ENCODE assay signal across 8 mouse cellular contexts in genomic region chr3:158036329-158036988, GRCm38 (mm10). TPM values are rescaled to one million over a fixed set of nuclear protein-coding genes. Genes with fewer than 3 reads are reported as not detected.
DNase-seq lines count a peak whose midpoint lies in the region; ATAC-seq and TF ChIP-seq lines count a peak whose summit lies in the region.

Gene Srsf11 (minus strand): TSS chr3:158036639.
Gene Lrrc40 (plus strand): TSS chr3:158036662.

- H3K4me3 ChIP-seq in MEL (ENCODE audit: control insufficient read depth in 1 of 2, insufficient read depth in 1 of 2, low read depth in 2 of 2, low read length in 2 of 2) = peak within 1 kb of the TSS; percentile 92 to 99
- H3K4me3 ChIP-seq in cerebellum, adult 2 months (replicated peaks; ENCODE audit: insufficient read depth, low read depth, low read length) = peak within 1 kb of the TSS; percentile 94
- peak within 1 kb of the TSS; percentile 97 for H3K4me3 ChIP-seq in forebrain, postnatal 0 days (ENCODE audit: low read depth, low read length)
- H3K4me3 ChIP-seq in lung, embryonic 16.5 days (ENCODE audit: low read length) = peak within 1 kb of the TSS; percentile 97

- no peak for TF ChIP-seq RAD21 in MEL (IDR thresholded peaks at IDR 0.05; ENCODE audit: low read depth, low read length)

- no peak for TF ChIP-seq EP300 in MEL (IDR thresholded peaks at IDR 0.05; ENCODE audit: low read depth in 1 of 2, low read length in 2 of 2)

- H3K36me3 ChIP-seq in MEL (ENCODE audit: control insufficient read depth in 1 of 2, insufficient read depth in 2 of 2, low read length in 2 of 2) = peaks cover 6 to 20% of the 10 kb centered on the region in 2 experiments
- no peaks in the 10 kb centered on the region for H3K36me3 ChIP-seq in forebrain, postnatal 0 days (ENCODE audit: insufficient read depth)
- H3K36me3 ChIP-seq in lung, embryonic 16.5 days (ENCODE audit: control insufficient read depth, insufficient read depth, low read length) = no peaks in the 10 kb centered on the region

- no peaks in the 10 kb centered on the region for H3K27me3 ChIP-seq in MEL (ENCODE audit: control insufficient read depth in 1 of 2, insufficient read depth in 2 of 2, low read length in 2 of 2)
- no peaks in the 10 kb centered on the region for H3K27me3 ChIP-seq in cerebellum, adult 2 months (ENCODE audit: control insufficient read depth, insufficient read depth, low read length)
- no peaks in the 10 kb centered on the region for H3K27me3 ChIP-seq in forebrain, postnatal 0 days (ENCODE audit: insufficient read depth, low read length)
- H3K27me3 ChIP-seq in lung, embryonic 16.5 days (ENCODE audit: control insufficient read depth, insufficient read depth, low read depth, low read length) = no peaks in the 10 kb centered on the region

- peak; percentile 97 for DNase-seq in MEL (ENCODE audit: low read depth, low spot score)
- DNase-seq in cerebellum, adult 2 months = peak; percentile 95
- peak; percentile 96 for DNase-seq in forebrain, postnatal 0 days
- peak; percentile 87 for DNase-seq in layer of hippocampus, adult 9-10 months (ENCODE audit: low spot score)
- peak; percentile 91 for DNase-seq in ovary, postnatal 10 days (ENCODE audit: low spot score)
- DNase-seq in thymus, postnatal 10 days (ENCODE audit: low spot score in 2 of 2) = peak; percentile 90 to 93

- 0 out of 6 replicates have a peak, but pooled peaks of 1 of the 3 experiments have one; percentile 5 for TF ChIP-seq CTCF in MEL (IDR thresholded peaks at IDR 0.05 in 2 of 3, conservative IDR thresholded peaks at IDR 0.05 in 1 of 3; ENCODE audit: control insufficient read depth in 1 of 3, insufficient read depth in 1 of 3, low read depth in 2 of 3, low read length in 3 of 3, poor library complexity in 1 of 3, severe bottlenecking in 1 of 3)
- no peak for TF ChIP-seq CTCF in cerebellum, adult 2 months (IDR thresholded peaks at IDR 0.05; ENCODE audit: borderline replicate concordance, insufficient read depth, low read depth, low read length)
- TF ChIP-seq CTCF in forebrain, postnatal 0 days (IDR thresholded peaks at IDR 0.05; ENCODE audit: low read depth) = no peak

- under 1% methylated on average over 55 of the region's 55 CpGs for WGBS in cerebellum, adult 2 months
- WGBS in forebrain, postnatal 0 days = 1% methylated on average over 55 of the region's 55 CpGs
- under 1% methylated on average over 55 of the region's 55 CpGs for WGBS in lung, embryonic 16.5 days

- peak; percentile 49 to 86; a peak in 3 of 4 replicates for TF ChIP-seq POLR2A in MEL (IDR thresholded peaks at IDR 0.05; ENCODE audit: control insufficient read depth in 1 of 2, insufficient read depth in 1 of 2, low read depth in 1 of 2, low read length in 2 of 2, poor library complexity in 1 of 2)
- peak; percentile 79 for TF ChIP-seq POLR2A in cerebellum, adult 2 months (IDR thresholded peaks at IDR 0.05; ENCODE audit: borderline replicate concordance, insufficient read depth, low read length)

- peak; percentile 98 for ATAC-seq in forebrain, postnatal 0 days
- peak; percentile 92 to 94 for ATAC-seq in hematopoietic stem cell, adult 5-6 weeks (replicated peaks in 1 of 2; ENCODE audit: insufficient read depth in 1 of 2, low FRiP score in 2 of 2, low TSS enrichment in 1 of 2, low read depth in 1 of 2, poor library complexity in 2 of 2, severe bottlenecking in 2 of 2)
- peak; percentile 97 for ATAC-seq in lung, embryonic 16.5 days (ENCODE audit: low read depth)

- peak within 1 kb of the TSS; percentile 74 for H3K4me2 ChIP-seq in forebrain, postnatal 0 days (ENCODE audit: low read depth)
- H3K4me2 ChIP-seq in lung, embryonic 16.5 days (ENCODE audit: low read depth, low read length) = peak within 1 kb of the TSS; percentile 77

- H3K27ac ChIP-seq in MEL (ENCODE audit: control insufficient read depth, low read depth, low read length) = peak within 1 kb of the TSS; percentile 71
- H3K27ac ChIP-seq in cerebellum, adult 2 months (ENCODE audit: insufficient read depth, low read length) = peak within 1 kb of the TSS; percentile 87
- H3K27ac ChIP-seq in forebrain, postnatal 0 days (ENCODE audit: low read depth, low read length) = peak within 1 kb of the TSS; percentile 86
- H3K27ac ChIP-seq in lung, embryonic 16.5 days (ENCODE audit: low read length) = peak within 1 kb of the TSS; percentile 88

- H3K9me3 ChIP-seq in MEL (replicated peaks; ENCODE audit: insufficient read depth, low read length) = no peaks in the 10 kb centered on the region
- no peaks in the 10 kb centered on the region for H3K9me3 ChIP-seq in forebrain, postnatal 0 days (ENCODE audit: low read length)
- no peaks in the 10 kb centered on the region for H3K9me3 ChIP-seq in lung, embryonic 16.5 days (ENCODE audit: control insufficient read depth, low read length)

- peaks cover 2 to 6% of the 10 kb centered on the region in 2 experiments for H3K4me1 ChIP-seq in MEL (ENCODE audit: control insufficient read depth in 1 of 2, insufficient read depth in 2 of 2, low read length in 2 of 2)
- no peaks in the 10 kb centered on the region; the same call in 1 of the 2 replicates for H3K4me1 ChIP-seq in cerebellum, adult 2 months (ENCODE audit: control insufficient read depth, insufficient read depth, low read length)
- 0 out of 2 replicates have a peak, but pooled peaks cover 4% of the 10 kb centered on the region for H3K4me1 ChIP-seq in forebrain, postnatal 0 days (ENCODE audit: insufficient read depth)
- peaks cover 21% of the 10 kb centered on the region for H3K4me1 ChIP-seq in lung, embryonic 16.5 days (replicated peaks; ENCODE audit: control insufficient read depth, insufficient read depth, low read length)

- H3K79me2 ChIP-seq in MEL (ENCODE audit: control insufficient read depth, insufficient read depth, low read length, poor library complexity) = peaks cover 62% of the 10 kb centered on the region

- H3K9ac ChIP-seq in MEL (ENCODE audit: control insufficient read depth, low read depth, low read length, poor library complexity, severe bottlenecking) = peak within 1 kb of the TSS; percentile 92
- peak within 1 kb of the TSS; percentile 74 for H3K9ac ChIP-seq in forebrain, postnatal 0 days
- H3K9ac ChIP-seq in lung, embryonic 16.5 days (ENCODE audit: low read length) = peak within 1 kb of the TSS; percentile 97

TF ChIP-seq in MEL, 35 proteins besides CTCF, POLR2A, EP300 and RAD21 (continues in another document):
- peak; percentile 73 for TF ChIP-seq MXI1 (IDR thresholded peaks at IDR 0.05; ENCODE audit: low read depth, low read length)
- no peak for TF ChIP-seq GABPA (IDR thresholded peaks at IDR 0.05; ENCODE audit: low read depth, low read length)
- TF ChIP-seq UBTF (IDR thresholded peaks at IDR 0.05; ENCODE audit: borderline replicate concordance, insufficient read depth, low read depth, low read length) = no peak
- TF ChIP-seq NRF1 (IDR thresholded peaks at IDR 0.05; ENCODE audit: insufficient read depth, low read depth, low read length, poor library complexity, severe bottlenecking) = peak; percentile 53; the same call in 1 of the 2 replicates
- peak; percentile 90 for TF ChIP-seq SIN3A (IDR thresholded peaks at IDR 0.05; ENCODE audit: low read length)
- peak; percentile 79 for TF ChIP-seq NELFE (IDR thresholded peaks at IDR 0.05; ENCODE audit: low read depth, low read length)
- no peak for TF ChIP-seq USF1 (IDR thresholded peaks at IDR 0.05; ENCODE audit: low read depth, low read length)
- TF ChIP-seq KAT2A (conservative IDR thresholded peaks at IDR 0.05; ENCODE audit: low read depth, low read length) = no peak; the same call in 1 of the 2 replicates
- TF ChIP-seq USF2 (IDR thresholded peaks at IDR 0.05; ENCODE audit: borderline replicate concordance in 1 of 2, insufficient read depth in 1 of 2, low read depth in 1 of 2, low read length in 2 of 2) = no peak
- no peak for TF ChIP-seq TAL1 (IDR thresholded peaks at IDR 0.05; ENCODE audit: low read length)
- peak; percentile 53 for TF ChIP-seq ETS1 (IDR thresholded peaks at IDR 0.05; ENCODE audit: low read depth, low read length)
- TF ChIP-seq ZNF384 (IDR thresholded peaks at IDR 0.05; ENCODE audit: low read depth, low read length) = no peak
- TF ChIP-seq MYB (IDR thresholded peaks at IDR 0.05; ENCODE audit: low read depth, low read length) = no peak
- no peak for TF ChIP-seq BHLHE40 (IDR thresholded peaks at IDR 0.05; ENCODE audit: borderline replicate concordance, low read depth, low read length)
- TF ChIP-seq HCFC1 (IDR thresholded peaks at IDR 0.05; ENCODE audit: low read depth, low read length) = peak; percentile 89
- no peak for TF ChIP-seq GATA1 (IDR thresholded peaks at IDR 0.05; ENCODE audit: low read depth, low read length)
- peak; percentile 77 for TF ChIP-seq ELF1 (IDR thresholded peaks at IDR 0.05; ENCODE audit: low read depth, low read length)
- TF ChIP-seq ZC3H11A (IDR thresholded peaks at IDR 0.05; ENCODE audit: low read depth, low read length) = no peak
- TF ChIP-seq ZKSCAN1 (IDR thresholded peaks at IDR 0.05; ENCODE audit: low read depth, low read length) = no peak
- no peak for TF ChIP-seq RCOR1 (IDR thresholded peaks at IDR 0.05; ENCODE audit: low read depth, low read length)
- no peak; the same call in 1 of the 2 replicates for TF ChIP-seq TCF12 (IDR thresholded peaks at IDR 0.05; ENCODE audit: low read depth, low read length)
- TF ChIP-seq CHD1 (IDR thresholded peaks at IDR 0.05; ENCODE audit: low read depth, low read length) = no peak
- no peak for TF ChIP-seq JUND (IDR thresholded peaks at IDR 0.05; ENCODE audit: low read depth, low read length)

RNA-seq across cellular contexts. Expression of gene Srsf11, which starts in this region (rescaled TPM):
- total RNA-seq in MEL (2012; rRNA removed) = 112 and 114 TPM in 2 replicates
- 100 to 1,000 TPM; 215 to 486 TPM for polyA plus RNA-seq in MEL (2012; ENCODE audit: insufficient read depth in 1 of 2, insufficient read length in 2 of 2, low read depth in 1 of 2, low replicate concordance in 2 of 2, missing spikeins in 1 of 2)
- 419 and 433 TPM in 2 replicates for polyA plus RNA-seq in cerebellum, adult 2 months (2012; rRNA removed)
- total RNA-seq in forebrain, postnatal 0 days (2014; rRNA removed) = 164 and 181 TPM in 2 replicates
- 153 and 172 TPM in 2 replicates for polyA plus RNA-seq in forebrain, postnatal 0 days (2015; fragmentation: Nextera tagmentation; extraction: Ambion mirVana)
- total RNA-seq in hematopoietic stem cell, adult 5-6 weeks (2017) = 350 and 393 TPM in 2 replicates
- 220 and 245 TPM in 2 replicates for polyA plus RNA-seq in lung, embryonic 16.5 days (2015; fragmentation: Nextera tagmentation; extraction: Ambion mirVana)

RNA-seq across cellular contexts. Expression of gene Lrrc40, which starts in this region (rescaled TPM):
- total RNA-seq in MEL (2012; rRNA removed) = 42.6 and 48.9 TPM in 2 replicates
- 10 to 100 TPM in 1 of 2 experiments, not detected in 1; 70.0 TPM for polyA plus RNA-seq in MEL (2012; ENCODE audit: insufficient read depth in 1 of 2, insufficient read length in 2 of 2, low read depth in 1 of 2, low replicate concordance in 2 of 2, missing spikeins in 1 of 2)
- polyA plus RNA-seq in cerebellum, adult 2 months (2012; rRNA removed) = 23.3 and 25.3 TPM in 2 replicates
- total RNA-seq in forebrain, postnatal 0 days (2014; rRNA removed) = 53.9 and 65.5 TPM in 2 replicates
- polyA plus RNA-seq in forebrain, postnatal 0 days (2015; fragmentation: Nextera tagmentation; extraction: Ambion mirVana) = 52.1 and 63.9 TPM in 2 replicates
- 36.1 and 48.3 TPM in 2 replicates for total RNA-seq in hematopoietic stem cell, adult 5-6 weeks (2017)
- 47.6 and 52.2 TPM in 2 replicates for polyA plus RNA-seq in lung, embryonic 16.5 days (2015; fragmentation: Nextera tagmentation; extraction: Ambion mirVana)

Comparison
In these comparisons a context has a peak if more than half of its experiments do, and no peak if none do; other contexts are left out.
1. Peak in every context shown above with its lines: DNase-seq, ATAC-seq, H3K4me3 ChIP-seq and H3K27ac ChIP-seq.